Mouse (Mus musculus): ENCODE data around the gene Usp35. TPM values are rescaled to one million over a fixed set of nuclear protein-coding genes. Genes with fewer than 3 reads are reported as not detected.
A peak's percentile ranks its signal among the peaks of the same experiment; 100 is the strongest.

Usp35 gene
- polyA plus RNA-seq, 1 experiment from 2014 or later: 2.8 TPM

GRCm38 (mm10) chr7:97340907-97341849 lies 9.4 kb upstream of the Usp35 start:
- ATAC-seq (ENCODE audit: insufficient read depth, low FRiP score, low TSS enrichment): no peak
- H3K4me1 ChIP-seq (ENCODE audit: control insufficient read depth, insufficient read depth, low read length): no peaks in the 10 kb centered on the region
- H3K9ac ChIP-seq (ENCODE audit: low read length): no peak overlapping the region
- H3K36me3 ChIP-seq (ENCODE audit: control insufficient read depth, insufficient read depth, low read length): no peaks in the 10 kb centered on the region
- H3K27ac ChIP-seq (ENCODE audit: low read depth, low read length): no peak overlapping the region
- no peak overlapping the region for H3K4me2 ChIP-seq (ENCODE audit: low read depth)
- no peak for DNase-seq (ENCODE audit: low spot score)
- no peaks in the 10 kb centered on the region for H3K27me3 ChIP-seq (ENCODE audit: control insufficient read depth, insufficient read depth, low read length)
- H3K4me3 ChIP-seq (ENCODE audit: low read depth, low read length): no peak overlapping the region
- WGBS: 71% methylated on average over 18 of the region's 18 CpGs
- no peaks in the 10 kb centered on the region for H3K9me3 ChIP-seq (ENCODE audit: control insufficient read depth, low read length)

- H3K4me1 ChIP-seq (ENCODE audit: control insufficient read depth, insufficient read depth, low read length): no peaks in the 10 kb centered on the region
- H3K4me2 ChIP-seq (ENCODE audit: low read depth): no peak overlapping the region
- DNase-seq (ENCODE audit: low spot score) (no peak), ATAC-seq (ENCODE audit: insufficient read depth, low FRiP score, low TSS enrichment) (no peak)
- H3K4me3 ChIP-seq (ENCODE audit: low read depth, low read length): no peak overlapping the region
- WGBS: 89% methylated on average over 7 of the region's 7 CpGs
- no peaks in the 10 kb centered on the region for H3K36me3 ChIP-seq (ENCODE audit: control insufficient read depth, insufficient read depth, low read length)
- no peak overlapping the region for H3K27ac ChIP-seq (ENCODE audit: low read depth, low read length)
- no peaks in the 10 kb centered on the region for H3K27me3 ChIP-seq (ENCODE audit: control insufficient read depth, insufficient read depth, low read length)
- H3K9me3 ChIP-seq (ENCODE audit: control insufficient read depth, low read length): no peaks in the 10 kb centered on the region
- no peak overlapping the region for H3K9ac ChIP-seq (ENCODE audit: low read length)
These were observed 7.8 kb upstream of the Usp35 start for GRCm38 (mm10) chr7:97339623-97340022.

- ATAC-seq (ENCODE audit: insufficient read depth, low FRiP score, low TSS enrichment) (no peak), DNase-seq (ENCODE audit: low spot score) (no peak)
- Histone ChIP-seq H3K4me1 (ENCODE audit: control insufficient read depth, insufficient read depth, low read length) (no peaks in the 10 kb centered on the region), H3K4me3 (ENCODE audit: low read depth, low read length) (no peak overlapping the region), H3K27ac (ENCODE audit: low read depth, low read length) (no peak overlapping the region), H3K9me3 (ENCODE audit: control insufficient read depth, low read length) (no peaks in the 10 kb centered on the region), H3K36me3 (ENCODE audit: control insufficient read depth, insufficient read depth, low read length) (no peaks in the 10 kb centered on the region), H3K4me2 (ENCODE audit: low read depth) (no peak overlapping the region), H3K27me3 (ENCODE audit: control insufficient read depth, insufficient read depth, low read length) (no peaks in the 10 kb centered on the region), H3K9ac (ENCODE audit: low read length) (no peak overlapping the region)
- WGBS: 86% methylated on average over 4 of the region's 4 CpGs
These were observed 6.8 kb upstream of the Usp35 start for GRCm38 (mm10) chr7:97338593-97338992.

GRCm38 (mm10) chr7:97336678-97337077 lies 4.9 kb upstream of the Usp35 start:
- H3K9me3 ChIP-seq (ENCODE audit: control insufficient read depth, low read length): no peaks in the 10 kb centered on the region
- DNase-seq (ENCODE audit: low spot score): no peak
- no peak overlapping the region for H3K4me2 ChIP-seq (ENCODE audit: low read depth)
- WGBS: 70% methylated on average over 1 of the region's 1 CpGs
- peaks cover 2% of the 10 kb centered on the region; the same call in 1 of the 2 replicates for H3K4me1 ChIP-seq (ENCODE audit: control insufficient read depth, insufficient read depth, low read length)
- no peaks in the 10 kb centered on the region for H3K36me3 ChIP-seq (ENCODE audit: control insufficient read depth, insufficient read depth, low read length)
- no peak overlapping the region for H3K27ac ChIP-seq (ENCODE audit: low read depth, low read length)
- H3K27me3 ChIP-seq (ENCODE audit: control insufficient read depth, insufficient read depth, low read length): no peaks in the 10 kb centered on the region
- H3K9ac ChIP-seq (ENCODE audit: low read length): no peak overlapping the region
- ATAC-seq (ENCODE audit: insufficient read depth, low FRiP score, low TSS enrichment): no peak
- no peak overlapping the region for H3K4me3 ChIP-seq (ENCODE audit: low read depth, low read length)

GRCm38 (mm10) chr7:97334406-97334805 lies 2.6 kb upstream of the Usp35 start:
- no peaks in the 10 kb centered on the region for H3K36me3 ChIP-seq (ENCODE audit: control insufficient read depth, insufficient read depth, low read length)
- H3K4me1 ChIP-seq (ENCODE audit: control insufficient read depth, insufficient read depth, low read length): peaks cover 5% of the 10 kb centered on the region; the same call in 1 of the 2 replicates
- H3K9ac ChIP-seq (ENCODE audit: low read length): no peak overlapping the region
- WGBS: 94% methylated on average over 2 of the region's 2 CpGs
- DNase-seq (ENCODE audit: low spot score): no peak
- H3K27ac ChIP-seq (ENCODE audit: low read depth, low read length): no peak overlapping the region
- H3K27me3 ChIP-seq (ENCODE audit: control insufficient read depth, insufficient read depth, low read length): no peaks in the 10 kb centered on the region
- no peak for ATAC-seq (ENCODE audit: insufficient read depth, low FRiP score, low TSS enrichment)
- H3K9me3 ChIP-seq (ENCODE audit: control insufficient read depth, low read length): no peaks in the 10 kb centered on the region
- no peak overlapping the region for H3K4me2 ChIP-seq (ENCODE audit: low read depth)
- H3K4me3 ChIP-seq (ENCODE audit: low read depth, low read length): no peak overlapping the region

- H3K9ac ChIP-seq (ENCODE audit: low read length): no peak overlapping the region
- H3K4me3 ChIP-seq (ENCODE audit: low read depth, low read length): no peak overlapping the region
- H3K27ac ChIP-seq (ENCODE audit: low read depth, low read length): no peak overlapping the region
- no peaks in the 10 kb centered on the region for H3K27me3 ChIP-seq (ENCODE audit: control insufficient read depth, insufficient read depth, low read length)
- no peak for ATAC-seq (ENCODE audit: insufficient read depth, low FRiP score, low TSS enrichment)
- peak overlapping the region; percentile 49; the same call in 1 of the 2 replicates for H3K4me2 ChIP-seq (ENCODE audit: low read depth)
- no peaks in the 10 kb centered on the region for H3K9me3 ChIP-seq (ENCODE audit: control insufficient read depth, low read length)
- peaks cover 5% of the 10 kb centered on the region; the same call in 1 of the 2 replicates for H3K4me1 ChIP-seq (ENCODE audit: control insufficient read depth, insufficient read depth, low read length)
- 87% methylated on average over 6 of the region's 6 CpGs for WGBS
- DNase-seq (ENCODE audit: low spot score): no peak
- no peaks in the 10 kb centered on the region for H3K36me3 ChIP-seq (ENCODE audit: control insufficient read depth, insufficient read depth, low read length)
These were observed 1.5 kb upstream of the Usp35 start for GRCm38 (mm10) chr7:97333113-97333898.

GRCm38 (mm10) chr7:97332667-97333041 lies 834 bp upstream of the Usp35 start:
- 7% methylated on average over 9 of the region's 9 CpGs for WGBS
- no peak overlapping the region for H3K27ac ChIP-seq (ENCODE audit: low read depth, low read length)

GRCm38 (mm10) chr7:97330931-97331645 lies 732 bp downstream of the Usp35 start:
- H3K27ac ChIP-seq (ENCODE audit: low read depth, low read length): no peak overlapping the region
- no peak for DNase-seq (ENCODE audit: low spot score)
- WGBS: 75% methylated on average over 11 of the region's 11 CpGs
- H3K4me1 ChIP-seq (ENCODE audit: control insufficient read depth, insufficient read depth, low read length): peaks cover 5% of the 10 kb centered on the region; the same call in 1 of the 2 replicates
- peaks cover 6% of the 10 kb centered on the region for H3K27me3 ChIP-seq (ENCODE audit: control insufficient read depth, insufficient read depth, low read length)
- peak overlapping the region; percentile 80 for H3K4me3 ChIP-seq (ENCODE audit: low read depth, low read length)
- no peaks in the 10 kb centered on the region for H3K9me3 ChIP-seq (ENCODE audit: control insufficient read depth, low read length)
- H3K4me2 ChIP-seq (ENCODE audit: low read depth): peak overlapping the region; percentile 78
- ATAC-seq (ENCODE audit: insufficient read depth, low FRiP score, low TSS enrichment): no peak
- H3K36me3 ChIP-seq (ENCODE audit: control insufficient read depth, insufficient read depth, low read length): no peaks in the 10 kb centered on the region
- H3K9ac ChIP-seq (ENCODE audit: low read length): peak overlapping the region; percentile 71

More at GRCm38 (mm10) chr7:97332667-97333041, 834 bp upstream of the Usp35 start:
- no peak for ATAC-seq (ENCODE audit: insufficient read depth, low FRiP score, low TSS enrichment)
- Histone ChIP-seq H3K9ac (ENCODE audit: low read length) (peak overlapping the region; percentile 68), H3K4me3 (ENCODE audit: low read depth, low read length) (peak overlapping the region; percentile 80), H3K4me2 (ENCODE audit: low read depth) (peak overlapping the region; percentile 49), H3K27me3 (ENCODE audit: control insufficient read depth, insufficient read depth, low read length) (no peaks in the 10 kb centered on the region), H3K9me3 (ENCODE audit: control insufficient read depth, low read length) (no peaks in the 10 kb centered on the region), H3K36me3 (ENCODE audit: control insufficient read depth, insufficient read depth, low read length) (no peaks in the 10 kb centered on the region), H3K4me1 (ENCODE audit: control insufficient read depth, insufficient read depth, low read length) (peaks cover 5% of the 10 kb centered on the region; the same call in 1 of the 2 replicates)
- DNase-seq (ENCODE audit: low spot score): no peak
